Mouse (Mus musculus) ovary, adult 18-20 months (tissue): ENCODE measurements at regions not wholly inside any gene's neighbourhood (a gene's known extent, or its start where the extent isn't known, plus 50 kb on each side); places are given as distances from the start of the nearest gene placed in this dataset.

Source experiments
- DNase-seq: peaks from one replicate; pipeline ENCODE4 v3.0.0; 2022; ENCODE audit warnings: low spot score, mixed read lengths

- DNase-seq, result no peak
Observed at GRCm38 (mm10) chr8:109012655-109013054, 481.2 kb upstream of the Pmfbp1 start.

DNA sequence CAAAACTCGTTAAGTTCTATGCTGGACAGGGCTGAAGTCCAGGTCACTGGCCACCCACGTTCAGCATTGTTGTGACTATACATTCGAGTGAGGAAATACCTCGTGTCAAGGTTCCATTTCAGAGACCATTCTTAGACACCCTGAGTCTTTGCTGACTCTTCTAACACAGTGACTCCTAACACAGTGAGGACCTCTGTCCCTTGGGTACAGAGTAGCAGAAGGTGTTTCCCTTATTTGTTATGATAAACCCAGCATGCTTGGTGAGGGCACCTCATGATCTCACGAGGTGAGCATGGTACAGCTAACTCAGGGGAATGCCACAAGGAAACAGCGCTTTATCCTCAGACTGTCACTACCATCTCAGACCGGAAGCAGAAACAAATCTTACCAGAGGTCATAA is 480.2 kb upstream of the Pmfbp1 start:
- DNase-seq, result no peak

DNA sequence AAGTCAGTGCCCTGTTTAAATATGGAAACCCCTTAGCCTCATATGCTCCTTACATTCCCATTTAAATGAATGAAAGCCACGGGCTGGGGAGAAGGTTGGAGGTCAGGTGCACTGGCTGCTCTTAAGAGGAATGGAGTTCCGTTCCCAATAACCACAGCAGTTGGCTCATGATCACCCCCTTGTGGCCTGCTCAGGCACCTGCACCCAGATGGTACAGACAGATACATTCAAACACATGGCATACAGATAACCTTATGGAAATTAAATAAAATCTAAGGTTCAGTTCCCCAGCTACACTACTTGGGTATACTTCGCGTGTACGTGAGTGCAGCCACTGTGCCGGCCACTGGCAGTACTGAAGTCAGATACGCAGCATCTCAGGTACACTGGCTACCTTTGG is 479.1 kb upstream of the Pmfbp1 start:
- no peak for DNase-seq

- DNase-seq, result no peak
Observed at GRCm38 (mm10) chr8:109019565-109019964, 474.3 kb upstream of the Pmfbp1 start.

DNA sequence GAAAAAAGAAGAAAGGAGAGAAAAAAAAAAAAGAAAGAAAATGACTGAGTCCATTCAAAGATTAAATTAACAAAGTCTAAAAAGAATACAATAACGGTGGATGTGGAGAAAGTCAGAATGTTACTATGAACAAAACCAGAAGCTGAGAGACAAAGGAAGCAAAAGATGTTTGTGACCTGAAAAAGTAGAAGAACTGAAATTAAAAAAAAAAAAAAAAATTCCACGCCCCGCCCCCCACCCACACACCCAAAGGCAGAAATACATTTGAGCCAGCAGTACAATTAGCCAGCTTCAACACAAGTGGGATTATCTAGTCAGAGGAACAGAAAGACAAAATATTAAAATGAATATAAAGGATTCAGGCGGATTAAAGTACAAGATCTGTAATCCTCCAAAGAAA is 473.7 kb upstream of the Pmfbp1 start:
- DNase-seq, result no peak

DNA sequence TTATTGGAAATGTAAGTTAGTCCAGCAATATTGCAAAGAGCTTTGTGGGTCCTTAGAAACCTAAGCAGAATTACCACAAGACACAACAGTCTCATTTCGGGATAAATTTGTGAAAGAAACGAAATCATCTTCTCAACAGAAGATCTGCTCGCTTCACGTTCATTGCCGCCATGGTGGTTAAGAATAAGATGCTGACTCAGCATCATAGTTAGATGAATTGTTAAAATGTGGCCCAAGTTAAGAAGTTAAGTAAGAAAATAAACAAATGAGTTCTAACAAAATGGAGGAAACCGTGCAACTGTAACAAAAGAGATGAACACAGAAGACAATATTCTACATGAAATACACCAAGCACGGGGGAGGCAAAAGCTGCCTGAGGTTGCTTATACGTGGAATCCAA is 465.9 kb upstream of the Pmfbp1 start:
- no peak for DNase-seq

DNA sequence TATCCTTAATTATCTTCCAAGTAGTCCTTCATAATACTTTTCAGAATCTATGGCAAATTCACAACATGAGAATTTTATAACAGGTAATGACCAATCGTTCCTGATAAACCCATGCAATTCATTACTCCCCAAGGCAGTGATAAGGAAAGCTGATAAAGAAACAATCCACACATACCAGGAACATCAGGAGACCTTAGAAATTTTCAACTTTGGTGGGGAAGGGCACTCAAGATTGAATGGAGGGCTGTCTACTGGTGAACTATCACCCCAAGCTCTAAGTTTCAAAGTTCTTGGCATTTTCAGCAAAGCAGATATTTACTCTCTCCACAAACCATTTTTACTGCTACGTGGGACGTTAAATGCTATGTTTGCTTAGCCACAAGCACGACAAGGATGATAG is 440.2 kb upstream of the Pmfbp1 start:
- no peak for DNase-seq

DNA sequence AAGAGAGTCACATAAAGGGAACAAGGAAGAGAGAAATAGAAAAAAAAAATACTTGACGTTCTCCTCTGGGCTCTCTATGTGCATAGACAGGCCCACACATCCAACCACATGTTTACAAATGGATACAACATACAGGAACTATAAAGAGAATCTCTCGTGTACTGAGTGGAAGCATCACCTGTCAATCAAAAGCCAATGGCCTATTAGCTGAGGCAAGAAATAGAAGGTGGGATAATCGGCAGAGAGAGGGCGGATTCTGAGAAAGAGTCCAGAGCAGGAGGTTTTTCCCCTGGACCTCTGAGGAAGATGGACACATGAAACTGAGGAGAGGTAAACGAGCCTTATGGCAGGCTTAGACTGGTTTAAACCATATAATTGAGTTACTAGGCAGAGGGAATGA is 434.7 kb upstream of the Pmfbp1 start:
- no peak for DNase-seq

DNA sequence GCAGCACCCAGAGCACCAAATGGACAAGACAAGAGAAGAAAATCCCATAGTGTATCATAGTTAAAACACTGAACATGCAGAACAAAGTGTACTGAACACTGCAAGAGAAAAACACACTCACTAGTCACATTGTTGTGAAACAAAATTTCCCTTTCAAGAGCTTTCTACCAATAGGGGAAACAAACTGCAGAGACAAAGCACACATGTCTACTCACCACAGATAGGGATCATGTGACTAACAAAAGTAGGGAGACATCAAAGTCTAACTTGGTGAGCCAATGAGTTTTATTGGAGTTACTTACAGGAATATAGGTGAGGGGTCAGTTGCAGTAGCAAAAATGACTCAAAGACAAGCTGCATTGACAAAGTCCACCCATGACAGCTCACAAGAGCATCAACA is 431.5 kb upstream of the Pmfbp1 start:
- DNase-seq, result no peak

- DNase-seq, result no peak
Observed at GRCm38 (mm10) chr8:109073715-109074114, 420.1 kb upstream of the Pmfbp1 start.

DNA sequence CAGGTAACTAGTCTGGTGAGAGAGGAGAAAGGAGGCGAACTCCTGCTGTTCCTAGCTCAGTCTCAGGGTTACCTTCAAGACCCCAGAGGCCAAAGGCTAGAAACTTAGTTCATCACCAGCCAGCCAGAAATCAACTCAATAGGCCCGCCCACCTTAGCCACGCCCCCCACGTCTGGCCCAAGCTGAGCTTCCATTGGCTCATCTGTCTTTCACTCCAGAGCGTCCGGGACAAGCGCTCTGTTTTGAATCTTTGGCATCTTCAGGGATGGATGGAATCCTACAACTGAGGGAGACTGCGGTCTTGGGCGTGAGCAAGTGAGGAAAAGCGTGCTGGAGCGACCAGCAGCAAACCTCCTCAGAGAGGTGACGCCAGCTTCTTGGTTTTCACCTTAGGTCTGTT is 418.8 kb upstream of the Pmfbp1 start:
- no peak for DNase-seq

- DNase-seq, result no peak
Observed at GRCm38 (mm10) chr8:109079223-109079622, 414.6 kb upstream of the Pmfbp1 start.

DNA sequence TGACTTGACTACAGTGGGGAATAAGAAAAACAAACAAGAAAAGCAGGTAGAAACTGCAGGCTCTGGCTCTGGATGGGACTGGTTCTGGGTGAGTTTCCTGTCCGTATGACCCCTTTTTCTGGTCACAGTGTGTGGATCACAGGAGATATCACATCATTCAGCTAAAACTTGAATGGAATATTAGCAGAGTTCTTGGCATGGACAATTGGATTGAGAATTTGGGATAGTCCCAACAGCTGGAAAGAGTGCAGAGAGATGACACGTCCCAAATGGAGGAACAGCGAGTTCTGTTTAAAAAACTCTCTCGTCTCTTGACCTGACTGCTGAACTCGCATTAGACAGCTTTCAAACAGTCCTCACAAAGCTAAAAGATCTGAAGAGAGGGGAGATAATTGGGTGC is 412.5 kb upstream of the Pmfbp1 start:
- no peak for DNase-seq

DNA sequence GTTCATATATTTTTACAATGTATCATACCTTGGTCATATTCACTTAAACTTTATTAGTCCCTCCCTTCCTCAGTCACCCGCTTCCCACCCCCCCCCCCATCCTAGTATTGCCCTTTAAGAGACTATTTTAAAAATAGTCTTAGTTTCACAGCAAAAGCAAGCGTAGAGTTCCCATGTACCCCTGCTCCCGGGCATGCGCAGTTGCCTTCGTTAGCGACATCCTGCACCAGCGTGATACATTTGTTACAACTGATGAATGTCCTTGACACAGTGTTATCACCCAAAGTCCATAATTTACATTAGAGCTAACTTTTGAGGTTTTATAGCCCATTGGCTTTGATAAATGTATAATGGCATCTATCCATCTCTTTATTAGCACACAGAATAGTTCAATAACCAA is 408.7 kb upstream of the Pmfbp1 start:
- DNase-seq, result no peak

DNA sequence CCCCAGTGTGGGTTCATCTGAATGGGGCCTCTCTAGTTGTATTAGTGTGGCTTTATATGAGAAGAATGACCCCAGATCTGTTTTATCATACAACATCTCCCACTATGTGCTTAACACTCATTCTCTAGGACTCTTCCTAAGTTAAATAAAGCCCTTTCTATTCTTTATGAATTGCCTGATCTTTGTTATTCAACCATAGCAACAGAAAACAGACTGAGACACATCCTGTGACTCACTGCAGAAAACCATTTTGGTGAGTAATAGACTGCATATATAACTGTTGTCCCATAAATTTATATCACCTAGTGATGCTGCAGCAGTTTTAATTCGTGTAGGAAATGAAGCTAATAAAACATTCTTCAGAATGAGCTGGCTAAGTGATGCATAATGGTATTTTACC is 406.0 kb upstream of the Pmfbp1 start:
- DNase-seq, result no peak

DNA sequence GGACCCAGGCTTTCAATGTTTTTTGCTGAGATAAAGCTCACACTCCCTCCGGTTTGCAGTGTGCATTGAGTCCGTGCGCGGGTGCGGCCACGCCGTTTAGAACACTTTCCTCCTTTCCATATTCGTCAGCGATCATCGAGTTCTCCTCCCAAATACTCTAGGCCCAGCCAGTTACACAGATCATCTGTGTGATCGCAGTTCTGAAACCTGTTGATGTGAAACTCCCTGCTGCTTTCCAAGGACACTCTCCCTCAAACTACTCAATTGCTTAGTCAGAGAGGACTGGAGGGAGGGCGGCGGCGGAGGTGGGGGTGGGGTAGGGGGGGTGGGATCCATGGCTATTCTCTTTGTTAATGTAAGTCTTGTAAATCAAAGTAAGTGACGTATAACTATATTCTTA is 394.2 kb upstream of the Pmfbp1 start:
- no peak for DNase-seq

DNA sequence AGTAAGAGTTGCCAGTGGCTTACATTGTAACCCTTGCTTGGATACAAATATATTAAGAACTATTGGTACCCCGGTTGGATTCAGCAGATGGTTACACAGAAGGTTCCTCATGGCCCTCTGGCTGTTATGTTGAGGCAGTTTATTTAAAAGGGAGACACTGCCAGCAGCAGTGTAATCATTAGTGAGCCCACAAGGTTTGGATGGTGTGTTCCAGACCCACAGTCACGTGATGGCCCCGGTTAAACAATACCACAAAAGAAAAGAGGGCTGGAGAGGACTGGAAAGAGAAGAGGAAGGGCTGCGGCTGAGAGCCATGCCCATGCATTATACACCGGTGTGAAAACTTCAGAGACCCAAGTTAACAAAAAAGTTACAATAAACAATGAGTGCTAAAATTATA is 392.4 kb upstream of the Pmfbp1 start:
- no peak for DNase-seq

GRCm38 (mm10) chr8:109104798-109105326 is 389.0 kb upstream of the Pmfbp1 start:
- DNase-seq, result no peak

GRCm38 (mm10) chr8:109105693-109106092 is 388.1 kb upstream of the Pmfbp1 start:
- no peak for DNase-seq

GRCm38 (mm10) chr8:109106971-109107370 is 386.9 kb upstream of the Pmfbp1 start:
- no peak for DNase-seq

DNA sequence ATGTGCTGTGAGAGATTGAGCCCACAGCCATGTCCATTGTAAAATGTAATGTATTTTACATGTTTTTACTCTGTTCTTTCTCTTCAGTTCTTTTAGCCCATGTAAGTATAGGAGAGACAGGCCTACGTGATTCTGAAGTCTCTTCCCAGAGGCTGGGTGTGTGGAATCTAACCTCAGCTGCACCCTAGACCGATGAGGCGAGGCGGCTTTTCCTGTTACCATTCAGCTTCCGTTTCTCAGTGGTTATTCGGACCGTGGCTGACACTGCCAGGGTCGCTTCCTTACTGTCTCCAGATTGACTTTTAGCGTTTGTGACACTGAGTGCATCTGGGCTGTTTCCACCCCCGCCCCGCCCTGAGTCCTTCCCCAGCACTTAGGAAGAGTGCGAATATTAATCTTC is 386.1 kb upstream of the Pmfbp1 start:
- no peak for DNase-seq

- DNase-seq, result no peak
Observed at GRCm38 (mm10) chr8:109109390-109109789, 384.4 kb upstream of the Pmfbp1 start.

DNA sequence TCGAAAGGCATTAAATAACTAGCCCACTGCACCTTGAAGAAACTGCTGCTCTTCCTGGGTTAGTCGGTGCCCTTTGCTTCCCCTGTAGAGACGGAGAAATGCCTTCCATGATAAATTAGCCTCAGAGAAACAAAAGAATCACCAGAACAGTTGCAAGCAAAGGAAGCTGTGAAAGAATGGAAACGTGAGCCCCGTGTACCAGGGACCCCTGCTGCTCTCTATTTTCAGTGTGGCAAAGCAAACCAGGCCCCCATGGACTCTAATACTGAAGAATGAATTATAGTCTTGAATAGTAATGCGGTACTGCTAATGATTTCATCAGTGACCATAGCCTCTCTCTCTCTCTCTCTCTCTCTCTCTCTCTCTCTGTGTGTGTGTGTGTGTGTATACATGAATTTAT is 372.1 kb upstream of the Pmfbp1 start:
- no peak for DNase-seq

GRCm38 (mm10) chr8:109142495-109143158 is 351.2 kb upstream of the Pmfbp1 start:
- no peak for DNase-seq
